Comparison of ENCODE assay signal across 8 mouse cellular contexts in genomic region chr14:61681708-61682701, GRCm38 (mm10).
DNase-seq lines count a peak whose midpoint lies in the region; ATAC-seq and TF ChIP-seq lines count a peak whose summit lies in the region.

No protein-coding gene starts in this region.

- no peaks in the 10 kb centered on the region for H3K9me3 ChIP-seq in hindbrain, embryonic 10.5 days
- no peaks in the 10 kb centered on the region for H3K9me3 ChIP-seq in lung, postnatal 0 days (ENCODE audit: low read length)

- H3K4me1 ChIP-seq in hindbrain, embryonic 10.5 days (replicated peaks), result peaks cover 55% of the 10 kb centered on the region
- H3K4me1 ChIP-seq in lung, postnatal 0 days (ENCODE audit: insufficient read depth, low read depth, low read length), result peaks cover 9% of the 10 kb centered on the region; the same call in 1 of the 2 replicates

- no peaks in the 10 kb centered on the region for H3K36me3 ChIP-seq in hindbrain, embryonic 10.5 days
- no peaks in the 10 kb centered on the region for H3K36me3 ChIP-seq in lung, postnatal 0 days (ENCODE audit: insufficient read depth, low read length)

- H3K9ac ChIP-seq in lung, postnatal 0 days (replicated peaks; ENCODE audit: low read depth), result peak overlapping the region; percentile 94

- H3K4me2 ChIP-seq in lung, postnatal 0 days (replicated peaks; ENCODE audit: low read depth, low read length), result peak overlapping the region; percentile 99

- WGBS in hindbrain, embryonic 10.5 days, result under 1% methylated on average over 90 of the region's 90 CpGs
- WGBS in lung, postnatal 0 days, result 2% methylated on average over 44 of the region's 90 CpGs

- peak; percentile 14 for ATAC-seq in frontal cortex, adult (ENCODE audit: low TSS enrichment)
- peak; percentile 87 for ATAC-seq in lung, postnatal 0 days

- peak; percentile 29; the same call in 1 of the 2 replicates for TF ChIP-seq CTCF in lung, postnatal 0 days (IDR thresholded peaks at IDR 0.05)

- 0 out of 2 replicates have a peak, but pooled peaks have one; percentile 28 for TF ChIP-seq EP300 in lung, postnatal 0 days (IDR thresholded peaks at IDR 0.05)

- H3K4me3 ChIP-seq in hindbrain, embryonic 10.5 days, result peak overlapping the region; percentile 78
- H3K4me3 ChIP-seq in lung, postnatal 0 days (ENCODE audit: low read depth, low read length), result peak overlapping the region; percentile 91

- H3K27me3 ChIP-seq in hindbrain, embryonic 10.5 days (ENCODE audit: insufficient read depth, poor library complexity, severe bottlenecking), result peaks cover 53% of the 10 kb centered on the region
- H3K27me3 ChIP-seq in lung, postnatal 0 days (replicated peaks; ENCODE audit: insufficient read depth, low read length), result no peaks in the 10 kb centered on the region; the same call in 1 of the 2 replicates

- DNase-seq in MN1 (ENCODE audit: low spot score), result peak; percentile 91
- DNase-seq in cerebellum, adult 8-10 months, result peak; percentile 81
- DNase-seq in hindbrain, embryonic 10.5 days (ENCODE audit: low spot score), result peak; percentile 82
- peak; percentile 88 to 93 for DNase-seq in layer of hippocampus, postnatal 10 days (ENCODE audit: low spot score in 2 of 2)
- peak; percentile 95 for DNase-seq in lung, postnatal 0 days (ENCODE audit: low spot score)
- peak; percentile 89 for DNase-seq in ovary, postnatal 36 days (ENCODE audit: low spot score)
- peak; percentile 96 for DNase-seq in thymus, postnatal 14 days

- H3K27ac ChIP-seq in hindbrain, embryonic 10.5 days, result peak overlapping the region; percentile 97
- H3K27ac ChIP-seq in lung, postnatal 0 days (ENCODE audit: low read length), result peak overlapping the region; percentile 98

Comparison
In these comparisons a context has a peak if more than half of its experiments do, and no peak if none do; other contexts are left out.
1. Peak in every context shown above with its lines: DNase-seq, ATAC-seq, H3K4me3 ChIP-seq and H3K27ac ChIP-seq.